Mouse (Mus musculus): ENCODE data around the gene Colec11. TPM values are rescaled to one million over a fixed set of nuclear protein-coding genes. Genes with fewer than 3 reads are reported as not detected.

The Colec11 gene
- polyA plus RNA-seq, 2 experiments from 2014 or later: not detected

GRCm38 (mm10) chr12:28602259-28602658 lies 20.9 kb downstream of the Colec11 start:
- ATAC-seq: no peak

- no peak for ATAC-seq
Observed at GRCm38 (mm10) chr12:28598526-28598991, 24.6 kb downstream of the Colec11 start.

- no peak for ATAC-seq
Observed at GRCm38 (mm10) chr12:28598110-28598509, 25.1 kb downstream of the Colec11 start.

GRCm38 (mm10) chr12:28597699-28598098 lies 25.5 kb downstream of the Colec11 start:
- ATAC-seq: no peak

- no peak for ATAC-seq
Observed at GRCm38 (mm10) chr12:28596851-28597250, 26.3 kb downstream of the Colec11 start.

- no peak for ATAC-seq
Observed at GRCm38 (mm10) chr12:28590428-28590827, 32.7 kb downstream of the Colec11 start.

GRCm38 (mm10) chr12:28589090-28589868 lies 33.9 kb downstream of the Colec11 start:
- ATAC-seq: peak; percentile 81

GRCm38 (mm10) chr12:28587949-28588348 lies 35.2 kb downstream of the Colec11 start:
- no peak for ATAC-seq

- no peak for ATAC-seq
Observed at GRCm38 (mm10) chr12:28584036-28584435, 39.1 kb downstream of the Colec11 start.

- ATAC-seq: no peak
Observed at GRCm38 (mm10) chr12:28582423-28582822, 40.8 kb downstream of the Colec11 start, which contains the start of gene Allc. Gene Allc (minus strand): TSS chr12:28582523.

- ATAC-seq: no peak
Observed at GRCm38 (mm10) chr12:28579132-28579531, 44.0 kb downstream of the Colec11 start.

GRCm38 (mm10) chr12:28578147-28578546 lies 45.0 kb downstream of the Colec11 start:
- no peak for ATAC-seq

GRCm38 (mm10) chr12:28575366-28576070 lies 47.7 kb downstream of the Colec11 start:
- no peak for ATAC-seq

GRCm38 (mm10) chr12:28572241-28572640 lies 50.9 kb downstream of the Colec11 start:
- ATAC-seq: no peak

GRCm38 (mm10) chr12:28552299-28552698 lies 70.9 kb downstream of the Colec11 start, which contains the start of gene Dcdc2c:
Gene Dcdc2c (minus strand): TSS chr12:28552399.
- no peak for ATAC-seq

GRCm38 (mm10) chr12:28551775-28552174 lies 71.4 kb downstream of the Colec11 start:
- no peak for ATAC-seq

GRCm38 (mm10) chr12:28548887-28549286 lies 74.3 kb downstream of the Colec11 start:
- no peak for ATAC-seq

Other genes starting within 250 kb of the Colec11 start
- gene Dcdc2c, start 71.0 kb downstream of the Colec11 start, polyA plus RNA-seq (2017; shearing (Covaris generic)): not detected
- not detected for gene Allc, start 40.9 kb downstream of the Colec11 start, polyA plus RNA-seq (2017; shearing (Covaris generic))
- gene Rps7, start 12.6 kb upstream of the Colec11 start, polyA plus RNA-seq (2017; shearing (Covaris generic)): 1,000 to 10,000 TPM; 2,235 to 2,763 TPM
- gene Rnaseh1, start 26.2 kb upstream of the Colec11 start, polyA plus RNA-seq (2017; shearing (Covaris generic)): 10 to 100 TPM; 31.1 to 47.1 TPM
- gene Adi1, start 51.9 kb upstream of the Colec11 start, polyA plus RNA-seq (2017; shearing (Covaris generic)): 10 to 100 TPM; 34.6 to 37.7 TPM
- gene Trappc12, start 127.1 kb upstream of the Colec11 start, polyA plus RNA-seq (2017; shearing (Covaris generic)): 10 to 100 TPM; 44.8 to 63.7 TPM
- gene Eipr1, start 128.4 kb upstream of the Colec11 start, polyA plus RNA-seq (2017; shearing (Covaris generic)): 10 to 100 TPM; 40.1 to 54.7 TPM